Mouse (Mus musculus) liver, postnatal 0 days (tissue): ENCODE results near the gene Sema4a. TPM values are rescaled to one million over a fixed set of nuclear protein-coding genes. Genes with fewer than 3 reads are reported as not detected.
A peak's percentile ranks its signal among the peaks of the same experiment; 100 is the strongest.

Source experiments
- ATAC-seq: fragments of 200-750 bp; cut with Nextera tagmentation; 2 replicates; pipeline ENCODE4 v1.8.0; 2017; ENCODE audit warnings: mild to moderate bottlenecking, moderate library complexity
- DNase-seq: peaks from one replicate; pipeline ENCODE4 v3.0.0-alpha.2; 2016
- H3K27ac ChIP-seq: fragments of 300-500 bp; sonication (generic); 2 replicates; pipeline ENCODE4 v1.5.1; 2014; ENCODE audit warnings: antibody characterized with exemption, moderate library complexity, mild to moderate bottlenecking, low read depth
- H3K27me3 ChIP-seq: fragments of 300-500 bp; sonication (generic); 2 replicates; pipeline ENCODE4 v1.6.1; 2014; ENCODE audit warnings: low read length, control low read depth, mixed read lengths; ENCODE audit not compliant: insufficient read depth
- H3K36me3 ChIP-seq: fragments of 300-500 bp; sonication (generic); replicated peaks from 2 replicates; pipeline ENCODE4 v1.6.1; 2014; ENCODE audit warnings: mild to moderate bottlenecking, control low read depth, low read length, moderate library complexity, mixed read lengths; ENCODE audit not compliant: insufficient read depth
- H3K4me1 ChIP-seq: fragments of 300-500 bp; sonication (generic); 2 replicates; pipeline ENCODE4 v1.6.1; 2014; ENCODE audit warnings: antibody characterized with exemption, mild to moderate bottlenecking, control low read depth; ENCODE audit not compliant: insufficient read depth
- H3K4me2 ChIP-seq: fragments of 300-500 bp; sonication (generic); 2 replicates; pipeline ENCODE4 v1.6.1; 2014; ENCODE audit warnings: low read depth, mild to moderate bottlenecking, low read length, moderate library complexity, mixed read lengths
- H3K4me3 ChIP-seq: fragments of 300-500 bp; sonication (generic); 2 replicates; pipeline ENCODE4 v1.5.1; 2014; ENCODE audit warnings: low read depth, low read length
- H3K9ac ChIP-seq: fragments of 300-500 bp; sonication (generic); replicated peaks from 2 replicates; pipeline ENCODE4 v1.6.1; 2014; ENCODE audit warnings: mild to moderate bottlenecking, moderate library complexity
- H3K9me3 ChIP-seq: fragments of 300-500 bp; sonication (generic); 2 replicates; pipeline ENCODE4 v1.6.1; 2016; ENCODE audit warnings: mild to moderate bottlenecking, control low read depth, low read length, mixed read lengths
- CTCF ChIP-seq: sonication (generic); IDR thresholded peaks from 2 replicates; pipeline ENCODE4 v1.5.1; 2016; ENCODE audit warnings: antibody characterized with exemption, low read depth
- EP300 ChIP-seq: IDR thresholded peaks from 2 replicates; pipeline ENCODE4 v1.6.1; 2016; ENCODE audit warnings: antibody characterized with exemption, low read depth, mild to moderate bottlenecking
- WGBS: fragments of 180-500 bp; shearing (Covaris S2); extraction: QIAGEN DNeasy Blood & Tissue Kit; methylation state at CpG from one replicate; pipeline ENCODE4 v1.1.7; 2014; ENCODE audit not compliant: insufficient replicate concordance; 5-methylcytosine and 5-hydroxymethylcytosine counted together
- polyA plus RNA-seq: library from polyadenylated mRNA; unstranded; fragments of >200 nt; fragmentation: Nextera tagmentation; extraction: Ambion mirVana; gene quantifications from 2 replicates; pipeline ENCODE4 v1.2.1, GENCODE M21; 2015

The Sema4a gene
- polyA plus RNA-seq, 1 experiment from 2014 or later, result 30.0 TPM

DNA sequence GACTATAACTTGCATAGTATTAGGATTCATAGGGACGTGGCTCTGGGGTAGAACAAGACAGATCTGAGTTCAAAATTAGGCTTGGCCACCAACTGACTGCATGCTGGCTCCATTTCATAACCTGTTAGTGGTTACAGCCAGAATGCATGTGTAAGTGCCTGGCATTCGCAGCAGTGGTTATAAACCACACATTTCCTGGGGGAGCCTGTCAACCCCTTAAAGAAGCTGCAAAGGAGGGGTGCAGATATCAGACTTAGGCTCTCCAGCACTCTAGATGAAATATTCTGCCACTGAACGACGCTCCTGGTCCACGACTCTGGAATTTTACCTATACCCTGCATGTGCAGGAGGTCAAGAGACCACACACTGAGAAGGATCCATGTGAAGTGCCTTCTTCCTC, 8.7 kb downstream of the Sema4a start:
- Histone ChIP-seq H3K27me3 (peaks cover 4% of the 10 kb centered on the region; the same call in 1 of the 2 replicates), H3K27ac (no peak overlapping the region), H3K9me3 (no peaks in the 10 kb centered on the region), H3K4me1 (peaks cover 41% of the 10 kb centered on the region), H3K9ac (no peak overlapping the region), H3K4me3 (no peak overlapping the region), H3K36me3 (peaks cover 29% of the 10 kb centered on the region), H3K4me2 (no peak overlapping the region)
- TF ChIP-seq CTCF (no peak), EP300 (no peak)
- ATAC-seq (no peak), DNase-seq (no peak)
- WGBS, result 53% methylated on average over 5 of the region's 5 CpGs

DNA sequence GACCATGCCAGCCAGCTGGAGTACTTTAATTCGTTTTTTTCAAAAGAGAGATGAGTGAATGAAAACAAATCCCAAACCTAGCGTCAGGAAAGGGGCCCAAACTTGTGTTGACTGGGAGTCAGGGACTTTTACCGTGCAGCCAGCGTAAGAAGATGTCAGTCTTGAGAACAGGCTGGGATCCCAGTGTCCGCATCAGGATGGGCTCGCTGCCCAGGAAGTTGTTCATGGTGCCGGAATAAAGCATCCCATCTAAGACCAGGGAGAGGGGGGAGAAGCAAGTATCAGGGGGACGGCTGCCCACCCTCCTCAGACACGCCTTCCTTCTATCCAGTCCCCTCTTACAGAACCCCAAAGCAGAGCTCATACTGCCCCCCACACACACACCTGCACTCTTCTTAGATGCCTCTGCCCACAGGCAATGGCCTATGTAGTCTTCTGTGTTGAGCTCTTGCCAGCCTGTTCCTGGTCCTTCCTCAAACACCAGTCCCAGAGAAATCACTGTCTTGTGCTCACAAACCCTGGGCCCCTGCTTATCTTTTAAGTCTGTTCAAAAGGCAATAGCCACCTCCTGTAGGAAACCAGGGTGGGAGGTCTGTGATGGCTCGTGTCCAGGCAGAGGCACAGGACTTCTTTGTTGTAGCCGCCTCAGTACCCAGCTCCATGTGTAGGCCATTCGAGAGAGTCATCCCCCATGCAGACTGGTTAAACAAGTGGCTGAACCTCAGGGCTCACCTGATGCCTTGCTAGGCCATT, 10.4 kb downstream of the Sema4a start:
- H3K27me3 ChIP-seq, result peaks cover 4% of the 10 kb centered on the region; the same call in 1 of the 2 replicates
- H3K4me2 ChIP-seq, result no peak overlapping the region
- no peak for ATAC-seq
- 72% methylated on average over 12 of the region's 12 CpGs for WGBS
- no peak overlapping the region for H3K27ac ChIP-seq
- peaks cover 34% of the 10 kb centered on the region for H3K36me3 ChIP-seq
- H3K4me1 ChIP-seq, result peaks cover 38% of the 10 kb centered on the region
- TF ChIP-seq EP300 (no peak), CTCF (no peak)
- no peak overlapping the region for H3K4me3 ChIP-seq
- no peaks in the 10 kb centered on the region for H3K9me3 ChIP-seq
- DNase-seq, result no peak
- no peak overlapping the region for H3K9ac ChIP-seq

DNA sequence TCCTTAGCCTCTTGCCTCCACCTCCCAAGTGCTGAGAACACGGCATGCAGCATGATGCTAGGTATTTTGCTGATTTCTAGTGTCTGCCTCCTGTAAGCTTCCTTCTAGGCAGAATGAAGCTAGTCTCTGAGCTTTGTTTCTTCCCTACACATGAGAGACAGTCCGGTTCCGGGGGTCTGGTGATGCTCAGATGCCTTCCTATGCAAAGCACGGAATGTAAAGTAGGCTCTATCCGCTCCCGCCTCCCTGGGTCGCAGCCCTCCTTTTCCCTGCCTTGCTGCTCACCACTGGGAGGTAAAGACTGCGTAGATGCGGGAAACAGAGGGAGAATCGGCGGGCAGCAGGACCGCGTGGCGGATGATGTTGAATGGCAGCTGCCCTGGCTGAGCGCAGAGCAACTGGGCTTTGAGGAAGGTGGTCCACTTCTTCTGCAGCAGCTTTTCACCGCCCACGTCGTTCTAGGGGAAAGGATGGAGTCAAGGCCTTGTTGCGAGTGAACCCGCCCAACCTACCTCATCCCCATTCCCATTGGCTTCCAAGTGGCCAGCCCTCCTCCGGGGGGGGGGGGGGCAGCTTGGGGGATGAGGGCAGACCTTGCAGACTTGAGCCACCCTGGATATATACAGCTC, 11.5 kb downstream of the Sema4a start:
- TF ChIP-seq EP300 (no peak), CTCF (no peak)
- Histone ChIP-seq H3K4me2 (0 out of 2 replicates have a peak overlapping the region, but pooled peaks have one; percentile 9), H3K4me1 (peaks cover 29% of the 10 kb centered on the region), H3K27me3 (peaks cover 4% of the 10 kb centered on the region; the same call in 1 of the 2 replicates), H3K27ac (no peak overlapping the region), H3K4me3 (no peak overlapping the region), H3K9me3 (no peaks in the 10 kb centered on the region), H3K9ac (no peak overlapping the region), H3K36me3 (peaks cover 34% of the 10 kb centered on the region)
- ATAC-seq (no peak), DNase-seq (no peak)
- 33% methylated on average over 21 of the region's 21 CpGs for WGBS

DNA sequence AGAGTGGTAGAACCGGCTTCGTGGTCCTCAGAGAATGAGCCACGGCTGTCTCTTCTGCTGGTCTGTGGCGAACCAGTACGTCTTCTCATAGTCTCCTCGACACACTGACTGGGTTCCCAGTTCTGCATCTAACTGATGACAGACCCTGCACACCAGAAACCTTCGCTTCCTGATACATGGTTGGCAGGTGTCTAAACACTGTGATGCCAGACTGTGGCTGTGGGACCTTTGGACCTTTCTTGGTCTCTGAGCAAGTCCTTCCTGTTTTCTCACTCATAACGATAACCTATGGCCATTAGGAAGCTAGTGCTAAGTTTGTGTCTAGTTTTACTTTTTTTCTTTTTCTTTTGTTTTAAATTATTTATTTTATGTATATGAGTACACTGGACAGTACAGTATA, 12.5 kb downstream of the Sema4a start:
- peaks cover 34% of the 10 kb centered on the region for H3K36me3 ChIP-seq
- H3K4me2 ChIP-seq, result no peak overlapping the region
- ATAC-seq (no peak), DNase-seq (no peak)
- H3K4me3 ChIP-seq, result no peak overlapping the region
- TF ChIP-seq CTCF, result no peak
- TF ChIP-seq EP300, result no peak
- 42% methylated on average over 8 of the region's 8 CpGs for WGBS
- 0 out of 2 replicates have a peak overlapping the region, but pooled peaks have one; percentile 24 for H3K27ac ChIP-seq
- no peaks in the 10 kb centered on the region for H3K9me3 ChIP-seq
- peaks cover 4% of the 10 kb centered on the region; the same call in 1 of the 2 replicates for H3K27me3 ChIP-seq
- peaks cover 27% of the 10 kb centered on the region for H3K4me1 ChIP-seq
- H3K9ac ChIP-seq, result no peak overlapping the region

DNA sequence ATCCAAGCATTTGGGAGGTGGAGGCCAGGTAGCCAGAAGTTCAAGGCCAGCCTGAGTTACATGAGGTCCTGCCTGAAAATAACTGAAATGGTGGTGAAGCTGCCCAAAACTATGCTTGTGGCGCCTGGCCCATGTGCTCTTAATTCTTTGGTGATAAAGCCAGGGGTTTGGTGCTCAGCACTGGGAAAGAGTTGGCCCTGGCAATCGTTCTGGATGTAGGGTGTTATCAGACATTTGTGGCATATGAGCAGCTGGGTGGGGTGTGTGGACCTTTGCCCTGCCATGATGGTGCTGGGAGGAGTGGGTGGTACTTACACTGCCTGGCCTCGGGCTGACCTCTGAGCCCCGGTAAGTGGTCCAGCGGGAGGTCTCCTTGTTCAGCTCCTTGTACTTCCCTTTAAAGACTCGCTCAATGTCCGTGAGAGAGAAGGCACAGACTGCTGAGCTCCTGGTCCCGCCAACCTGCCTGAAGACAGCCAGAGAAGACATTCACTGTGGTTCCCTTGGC, 13.3 kb downstream of the Sema4a start:
- H3K9ac ChIP-seq, result no peak overlapping the region
- H3K9me3 ChIP-seq, result no peaks in the 10 kb centered on the region
- peaks cover 4% of the 10 kb centered on the region; the same call in 1 of the 2 replicates for H3K27me3 ChIP-seq
- H3K36me3 ChIP-seq, result peaks cover 30% of the 10 kb centered on the region
- DNase-seq (no peak), ATAC-seq (no peak)
- H3K4me1 ChIP-seq, result peaks cover 27% of the 10 kb centered on the region
- no peak overlapping the region for H3K4me3 ChIP-seq
- 0 out of 2 replicates have a peak overlapping the region, but pooled peaks have one; percentile 24 for H3K27ac ChIP-seq
- 56% methylated on average over 8 of the region's 8 CpGs for WGBS
- H3K4me2 ChIP-seq, result no peak overlapping the region
- TF ChIP-seq CTCF (no peak), EP300 (no peak)

DNA sequence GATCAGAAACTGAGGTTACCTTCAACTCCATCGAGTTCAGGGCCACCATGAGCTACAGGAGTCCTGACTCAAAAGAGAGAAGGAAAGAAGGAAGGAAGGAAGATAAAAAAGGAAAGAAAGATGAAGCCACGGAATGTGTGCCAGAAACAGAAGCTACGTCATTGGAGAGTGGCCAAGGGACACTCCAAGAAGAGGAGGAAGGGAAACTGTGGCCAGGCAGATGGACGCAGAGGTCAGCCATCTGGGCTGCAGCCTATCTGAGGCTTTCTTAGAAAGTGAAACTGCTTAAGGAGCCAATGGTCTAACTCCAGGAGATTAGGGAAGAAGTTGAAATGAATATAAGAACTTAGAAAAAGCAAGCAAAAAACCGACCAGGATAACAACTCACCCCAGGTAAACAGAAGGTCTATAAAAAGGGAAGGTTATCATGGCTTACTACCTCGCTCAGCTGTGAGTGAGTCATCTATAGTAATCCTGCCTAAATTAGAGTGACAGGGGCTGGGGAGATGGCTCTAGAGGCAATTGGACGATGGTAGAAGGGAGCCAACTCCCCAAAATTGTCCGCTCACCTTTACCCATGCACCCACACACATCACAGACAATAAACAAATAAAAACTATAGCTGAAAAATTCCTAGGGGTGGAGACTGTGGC, 14.4 kb downstream of the Sema4a start:
- 44% methylated on average over 8 of the region's 8 CpGs for WGBS
- no peak overlapping the region for H3K9ac ChIP-seq
- TF ChIP-seq EP300, result no peak
- TF ChIP-seq CTCF, result no peak
- H3K27ac ChIP-seq, result 0 out of 2 replicates have a peak overlapping the region, but pooled peaks have one; percentile 22
- DNase-seq (no peak), ATAC-seq (no peak)
- peaks cover 34% of the 10 kb centered on the region for H3K4me1 ChIP-seq
- H3K9me3 ChIP-seq, result no peaks in the 10 kb centered on the region
- H3K36me3 ChIP-seq, result peaks cover 25% of the 10 kb centered on the region
- H3K27me3 ChIP-seq, result peaks cover 4% of the 10 kb centered on the region; the same call in 1 of the 2 replicates
- peak overlapping the region; percentile 22; the same call in 1 of the 2 replicates for H3K4me2 ChIP-seq
- H3K4me3 ChIP-seq, result no peak overlapping the region
